Mouse (Mus musculus): ENCODE measurements around the gene Wdtc1. TPM values are rescaled to one million over a fixed set of nuclear protein-coding genes. Genes with fewer than 3 reads are reported as not detected.

The Wdtc1 gene
- total RNA-seq (2023; ENCODE audit: inconsistent age), result 39.5 to 56.0 TPM (median 41.1 TPM) in 4 replicates

DNA sequence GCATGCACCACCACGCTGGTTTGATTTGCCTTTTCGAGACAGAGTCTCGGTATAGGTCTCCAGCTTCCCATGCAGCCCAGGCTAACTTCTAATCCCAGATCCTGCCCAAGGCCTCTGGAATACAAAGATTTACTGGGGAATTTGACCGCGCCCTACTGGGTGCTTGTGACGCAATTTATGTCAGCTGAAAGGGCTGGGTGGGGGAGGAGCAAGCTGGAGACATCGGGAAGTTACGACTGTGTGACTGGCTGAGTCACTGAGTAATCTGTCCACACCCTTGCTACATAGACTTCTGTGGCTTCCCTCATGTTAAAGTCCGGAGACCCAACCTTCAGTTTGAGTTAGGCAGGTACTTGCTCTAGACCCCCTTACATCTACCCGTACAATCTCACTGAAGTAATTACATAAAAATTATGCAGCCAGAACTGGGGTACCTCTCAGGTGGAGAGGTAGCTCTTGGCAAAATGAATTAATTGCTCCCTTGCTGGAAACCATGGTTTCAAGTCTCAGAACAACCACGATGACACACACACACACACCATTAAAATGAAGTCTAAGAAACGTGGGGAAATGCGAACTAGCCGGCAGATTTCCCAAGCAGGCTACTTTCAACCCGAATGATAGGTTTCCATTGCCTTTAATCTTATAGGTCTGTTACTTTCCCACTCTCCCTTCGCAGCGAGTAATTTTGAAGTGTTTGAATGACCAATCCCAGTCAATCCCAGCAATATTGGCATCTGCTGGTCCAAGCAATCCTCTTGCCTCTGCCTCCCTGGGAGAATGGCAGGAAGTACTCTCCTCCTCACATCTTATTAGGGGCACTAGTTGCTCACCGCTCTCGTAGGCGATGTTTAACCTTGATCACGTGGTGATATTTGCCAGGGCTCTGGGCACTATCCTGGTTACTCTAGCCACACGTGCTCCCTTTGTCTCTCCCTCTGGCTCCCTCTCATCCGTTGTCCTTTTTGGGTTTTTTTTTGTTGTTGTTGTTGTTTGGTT, at the start of gene Wdtc1:
Gene Wdtc1, minus strand, starts transcription at position 115 of the 999 bp plus-strand sequence.

DNA sequence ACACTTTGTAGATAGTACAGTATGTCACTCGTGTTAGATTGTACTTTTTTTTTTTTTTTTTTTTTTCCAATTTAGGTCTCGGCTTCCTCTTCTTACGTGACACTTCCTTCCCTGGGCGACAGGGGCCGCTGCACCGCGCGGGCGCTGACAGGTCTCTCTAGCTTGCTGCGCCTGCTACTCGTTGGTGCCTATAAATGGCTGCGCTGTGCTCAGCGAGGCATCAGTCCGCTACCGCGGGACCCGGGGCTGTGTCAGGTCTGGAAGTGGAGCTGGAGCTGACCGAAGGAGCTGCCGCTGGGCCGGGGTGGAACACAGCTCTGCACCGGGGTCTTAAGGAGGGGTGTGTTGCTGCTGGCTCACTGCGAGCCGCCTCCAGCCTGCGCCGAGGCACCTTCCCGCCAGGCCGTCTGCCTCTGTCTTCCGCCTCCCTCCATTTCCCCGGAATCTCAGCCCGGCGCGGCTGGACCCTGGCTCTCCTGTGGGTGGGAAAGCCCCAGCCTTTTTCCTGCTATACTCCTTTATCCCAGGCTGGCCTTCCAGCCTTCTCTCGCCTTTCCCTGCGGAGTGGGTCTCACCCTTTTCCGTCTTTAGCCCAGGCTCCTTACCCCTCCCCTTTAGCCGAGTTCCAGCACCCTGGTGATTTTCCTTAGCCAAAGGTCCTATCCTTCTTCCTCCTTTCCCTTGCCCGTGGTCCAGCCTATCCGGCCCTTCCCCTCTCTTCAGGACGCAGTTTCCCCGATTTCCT, 16.4 kb upstream of the Wdtc1 start, which contains the start of gene Slc9a1:
Gene Slc9a1, plus strand, starts transcription at position 154 of the 745 bp plus-strand sequence.

DNA sequence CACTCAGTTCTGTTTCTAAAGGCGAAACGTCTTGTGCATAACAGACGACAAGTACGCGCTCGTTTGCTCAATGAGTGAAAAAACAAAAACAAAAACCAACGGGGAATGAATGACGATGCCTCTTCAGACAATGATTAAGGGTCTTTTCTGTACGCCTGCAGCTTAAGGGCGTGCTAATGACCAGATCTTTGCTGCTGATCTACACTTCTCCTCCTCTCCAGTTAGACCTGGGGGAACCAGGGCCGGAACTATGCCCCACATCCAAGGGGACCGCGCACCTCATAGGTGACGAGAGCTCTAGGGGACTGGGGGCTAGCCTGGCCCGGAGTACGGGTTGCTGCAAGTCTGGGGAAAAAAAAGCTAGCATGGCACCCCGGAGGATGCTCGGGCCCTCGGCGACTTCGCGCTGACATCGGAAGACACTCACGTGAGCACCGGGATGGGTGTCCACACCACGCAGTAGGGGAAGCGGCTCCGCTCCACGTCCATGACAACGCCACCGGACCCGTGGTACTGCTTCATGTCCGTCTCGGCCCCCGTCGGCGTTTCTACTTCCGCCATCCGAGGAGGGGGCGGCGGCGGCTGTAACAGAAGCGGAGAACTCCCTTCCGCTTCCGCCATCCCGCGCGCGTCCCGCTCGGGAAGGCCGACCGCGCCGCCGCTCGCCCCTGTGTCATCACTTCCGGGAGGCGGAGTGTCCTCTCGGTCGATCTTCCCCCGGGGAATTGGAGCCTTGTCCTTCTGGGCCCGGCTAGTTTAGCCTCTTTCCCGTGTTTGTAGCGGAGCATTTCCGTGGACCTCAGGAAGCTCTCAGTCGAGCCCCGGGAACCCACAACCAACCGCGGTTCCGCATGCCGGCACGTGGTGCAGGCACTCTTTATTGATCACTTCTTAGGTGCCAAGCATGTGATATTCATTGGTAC, 75.9 kb downstream of the Wdtc1 start, which contains the start of gene Tmem222:
Gene Tmem222, minus strand, starts transcription at position 689 of the 923 bp plus-strand sequence.

DNA sequence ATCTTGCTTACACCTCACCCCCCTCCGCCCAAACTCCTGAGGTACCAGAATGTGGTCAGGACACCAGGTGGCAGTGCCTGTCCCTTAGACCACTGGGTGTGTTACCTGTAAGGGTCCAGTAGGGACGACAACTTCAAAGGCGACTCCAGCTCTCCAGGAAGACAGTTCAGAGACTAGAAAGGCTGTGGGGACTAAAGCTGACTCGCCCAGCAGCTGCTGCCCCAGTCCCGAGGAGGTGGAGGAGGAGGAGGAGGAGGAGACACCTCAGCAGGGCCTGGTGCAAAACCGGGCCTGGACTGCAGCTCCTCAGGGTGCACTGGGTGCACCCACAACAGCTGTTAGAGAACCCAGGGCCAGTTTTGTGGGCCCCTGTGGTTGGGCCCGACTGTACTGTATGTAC, 90.4 kb downstream of the Wdtc1 start, which contains the start of gene Sytl1:
Gene Sytl1, minus strand, starts transcription at position 232 of the 400 bp plus-strand sequence.

Other genes with a start within 250 kb of the Wdtc1 start
- 280 to 329 TPM (median 305 TPM) in 4 replicates for gene Wasf2, start 223.0 kb downstream of the Wdtc1 start, total RNA-seq (2023; ENCODE audit: inconsistent age)
- 1.8 to 3.3 TPM (median 2.1 TPM) in 4 replicates for gene Cd164l2, start 141.3 kb downstream of the Wdtc1 start, total RNA-seq (2023; ENCODE audit: inconsistent age)
- 3.3 to 4.3 TPM (median 4.1 TPM) in 4 replicates for gene Gpr3, start 140.9 kb downstream of the Wdtc1 start, total RNA-seq (2023; ENCODE audit: inconsistent age)
- 0.39 to 0.69 TPM (median 0.45 TPM) in 3 of 4 replicates, not detected in the other for gene Map3k6, start 112.7 kb downstream of the Wdtc1 start, total RNA-seq (2023; ENCODE audit: inconsistent age)
- 0.78 to 1.3 TPM (median 0.98 TPM) in 4 replicates for gene Sytl1, start 90.4 kb downstream of the Wdtc1 start, total RNA-seq (2023; ENCODE audit: inconsistent age)
- gene Tmem222, start 75.7 kb downstream of the Wdtc1 start, total RNA-seq (2023; ENCODE audit: inconsistent age), result 45.5 to 59.9 TPM (median 55.0 TPM) in 4 replicates
- gene Slc9a1, start 16.2 kb upstream of the Wdtc1 start, total RNA-seq (2023; ENCODE audit: inconsistent age), result 45.8 to 52.1 TPM (median 48.3 TPM) in 4 replicates
- gene Tent5b, start 126.7 kb upstream of the Wdtc1 start, total RNA-seq (2023; ENCODE audit: inconsistent age), result not detected in 4 replicates
- 0.81 TPM in 1 of 4 replicates, not detected in the others for gene Trnp1, start 145.1 kb upstream of the Wdtc1 start, total RNA-seq (2023; ENCODE audit: inconsistent age)
- not detected in 4 replicates for gene Kdf1, start 165.5 kb upstream of the Wdtc1 start, total RNA-seq (2023; ENCODE audit: inconsistent age)
- gene Nudc, start 192.5 kb upstream of the Wdtc1 start, total RNA-seq (2023; ENCODE audit: inconsistent age), result 84.5 to 99.2 TPM (median 93.2 TPM) in 4 replicates
- gene Nr0b2, start 199.9 kb upstream of the Wdtc1 start, total RNA-seq (2023; ENCODE audit: inconsistent age), result not detected in 4 replicates
- gene Gpatch3, start 221.3 kb upstream of the Wdtc1 start, total RNA-seq (2023; ENCODE audit: inconsistent age), result 25.3 to 28.1 TPM (median 25.7 TPM) in 4 replicates
- 24.6 to 30.2 TPM (median 25.9 TPM) in 4 replicates for gene Gpn2, start 230.9 kb upstream of the Wdtc1 start, total RNA-seq (2023; ENCODE audit: inconsistent age)
- gene Sfn, start 248.7 kb upstream of the Wdtc1 start, total RNA-seq (2023; ENCODE audit: inconsistent age), result 40.0 to 53.1 TPM (median 48.7 TPM) in 4 replicates